Mouse (Mus musculus) bone marrow macrophage, adult 2 months (primary cell): Measurements from ENCODE around the gene Gm21974.
"Not testable (repeated sequence)": the region's sequence is repeated elsewhere in the genome, so short reads cannot be mapped to it uniquely, and the experiment has no call there.

ENCODE experiments used
- CTCF ChIP-seq: IDR thresholded peaks from 2 replicates; pipeline ENCODE4 v1.5.1; 2012; ENCODE audit warnings: low read depth, mild to moderate bottlenecking, low read length, moderate library complexity
- POLR2A ChIP-seq: IDR thresholded peaks from 2 replicates; pipeline ENCODE4 v1.6.1; 2012; ENCODE audit warnings: mild to moderate bottlenecking, low read depth, low read length, borderline replicate concordance

GRCm38 (mm10) chr7:127942097-127942496 is 46.8 kb upstream of the Gm21974 start:
- not testable (repeated sequence) for TF ChIP-seq POLR2A, CTCF
